Mouse (Mus musculus) thymus, postnatal 10 days (tissue): Measurements from ENCODE around the gene Cers6.

ENCODE experiments used
- DNase-seq, 2 experiments: peaks; one replicate each; pipeline ENCODE4 v3.0.0; 2021; ENCODE audit warnings: low spot score in 2 of 2

Gene Cers6

DNA sequence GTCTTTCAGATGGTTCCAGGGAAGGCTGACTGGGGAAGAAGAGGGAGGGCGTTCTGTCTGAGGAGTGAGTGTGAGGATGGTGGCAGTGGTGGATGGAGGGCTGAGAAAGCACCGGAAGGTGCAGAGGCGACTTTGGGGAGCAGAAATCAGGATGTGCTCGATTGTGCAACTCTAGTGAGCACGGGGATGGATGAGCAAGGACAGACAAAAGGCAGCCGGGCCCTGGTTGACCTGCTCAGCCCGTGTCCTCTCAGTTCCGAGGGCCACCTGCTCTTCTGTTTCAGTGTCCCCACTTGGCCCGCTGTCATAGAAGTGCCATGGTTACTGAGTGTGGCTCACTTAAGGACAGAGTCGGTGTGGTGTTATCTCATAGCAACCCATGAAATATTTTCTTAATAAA is 99.4 kb downstream of the Cers6 start:
- no peak for DNase-seq

DNA sequence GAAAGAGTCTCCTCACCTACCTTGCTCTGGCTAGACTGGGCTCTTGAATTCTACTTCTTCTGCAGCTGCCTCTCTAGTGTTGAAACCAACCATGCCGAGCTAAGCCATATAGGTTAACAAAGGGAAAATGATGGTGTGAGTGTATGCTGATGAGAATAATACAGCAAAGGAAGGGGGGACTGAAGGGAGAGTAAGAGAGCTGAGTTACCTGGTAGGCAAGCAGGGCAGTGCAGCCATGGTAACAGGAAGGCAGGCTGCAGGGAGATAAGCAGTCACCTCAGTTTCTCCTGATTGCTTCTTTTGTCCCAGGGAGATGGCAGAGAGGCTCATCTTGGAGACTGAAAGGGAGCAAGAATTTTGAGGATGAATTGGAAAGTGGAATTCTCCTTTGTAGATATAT is 105.1 kb downstream of the Cers6 start:
- DNase-seq, result no peak

DNA sequence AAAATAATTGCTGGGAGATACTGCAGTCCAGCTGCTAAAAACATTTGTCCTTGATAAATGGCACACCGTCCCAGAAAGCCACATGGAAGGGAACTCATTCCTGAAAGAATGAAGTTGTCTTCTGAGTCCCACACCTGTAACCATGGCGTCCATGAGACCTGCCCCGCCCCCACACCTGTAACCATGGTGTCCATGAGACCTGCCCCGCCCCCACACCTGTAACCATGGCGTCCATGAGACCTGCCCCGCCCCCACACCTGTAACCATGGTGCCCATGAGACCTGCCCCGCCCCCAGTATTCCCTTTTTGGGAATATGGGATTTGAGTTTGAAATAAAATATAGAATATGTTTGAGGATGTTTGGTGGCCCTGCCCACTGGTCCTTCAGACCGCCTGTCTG is 106.8 kb downstream of the Cers6 start:
- no peak for DNase-seq

DNA sequence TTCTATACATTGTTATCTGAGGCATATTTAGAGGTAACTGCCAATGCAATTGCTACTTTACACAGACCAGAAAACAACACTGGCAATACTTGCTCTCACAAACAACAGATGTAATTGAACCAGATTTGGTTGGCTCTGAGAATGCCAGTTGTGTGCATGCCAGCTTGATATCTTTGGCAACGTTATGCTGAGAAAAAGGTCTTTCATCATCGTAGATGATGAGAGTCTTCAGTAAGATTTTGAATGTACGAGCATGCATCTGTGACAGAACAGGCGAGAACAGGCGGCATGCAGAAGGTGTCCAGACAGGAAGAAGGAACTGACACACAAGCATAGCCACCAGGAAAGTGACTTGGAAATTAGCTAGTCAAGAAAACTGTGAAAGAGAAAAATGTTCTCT is 110.6 kb downstream of the Cers6 start:
- DNase-seq, result no peak

DNA sequence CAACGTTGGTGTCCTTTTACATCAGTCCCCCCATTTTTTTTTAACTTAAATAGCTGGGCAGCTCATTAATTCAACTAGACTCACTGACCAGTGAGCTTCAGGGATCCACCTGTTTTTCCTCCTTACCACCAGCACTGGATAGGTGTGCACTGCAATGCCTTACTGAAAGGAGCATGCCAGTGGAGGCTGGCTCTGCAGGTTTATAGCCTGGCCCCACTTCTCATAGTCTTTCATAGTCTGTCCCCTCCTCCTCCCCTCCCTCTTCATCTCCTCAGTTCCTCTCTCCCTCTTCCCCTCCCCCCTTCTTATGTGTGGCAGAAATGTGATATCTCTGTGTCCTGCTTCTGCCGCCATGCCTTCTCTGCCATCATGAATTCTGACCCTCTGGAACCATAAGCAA is 112.5 kb downstream of the Cers6 start:
- DNase-seq, result no peak

DNA sequence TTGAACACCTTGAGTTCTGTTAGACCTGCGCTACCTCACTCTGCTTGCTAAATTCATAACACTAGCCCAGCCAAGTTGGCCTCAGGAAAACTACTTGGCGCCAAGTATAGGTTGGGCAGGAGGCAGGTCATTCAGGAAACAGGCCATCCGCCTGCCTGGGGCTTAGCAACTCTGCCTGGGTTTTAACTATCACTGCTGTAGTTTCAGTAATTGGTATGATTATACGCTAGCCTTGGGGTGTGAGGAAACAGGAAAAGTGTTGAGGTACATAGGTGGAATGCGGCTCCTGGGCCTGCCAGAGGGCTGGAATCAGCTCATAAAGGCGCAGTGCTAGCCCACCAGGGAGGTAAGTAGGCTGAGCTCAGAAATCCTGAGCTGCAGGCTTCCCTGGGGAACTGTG is 114.0 kb downstream of the Cers6 start:
- DNase-seq, result no peak

DNA sequence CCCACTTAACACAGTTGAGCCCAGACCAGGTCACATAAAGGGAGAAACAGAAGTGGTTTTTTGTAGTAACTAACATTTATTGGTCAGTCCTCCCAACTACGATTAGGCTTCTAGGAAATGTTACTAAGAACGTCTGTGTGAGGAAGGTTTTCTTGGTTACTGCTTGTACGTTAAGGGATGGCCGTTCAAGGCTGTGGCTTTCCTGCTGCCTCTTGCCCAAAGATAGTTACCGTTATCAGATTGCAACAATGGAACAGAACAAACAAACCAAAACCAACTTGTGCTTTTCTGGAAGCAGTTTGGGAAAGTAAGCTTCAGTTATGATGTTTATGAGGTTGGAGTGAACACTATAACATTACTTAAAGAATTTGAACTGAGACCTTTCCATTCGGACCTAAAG is 114.5 kb downstream of the Cers6 start:
- DNase-seq, result no peak

DNA sequence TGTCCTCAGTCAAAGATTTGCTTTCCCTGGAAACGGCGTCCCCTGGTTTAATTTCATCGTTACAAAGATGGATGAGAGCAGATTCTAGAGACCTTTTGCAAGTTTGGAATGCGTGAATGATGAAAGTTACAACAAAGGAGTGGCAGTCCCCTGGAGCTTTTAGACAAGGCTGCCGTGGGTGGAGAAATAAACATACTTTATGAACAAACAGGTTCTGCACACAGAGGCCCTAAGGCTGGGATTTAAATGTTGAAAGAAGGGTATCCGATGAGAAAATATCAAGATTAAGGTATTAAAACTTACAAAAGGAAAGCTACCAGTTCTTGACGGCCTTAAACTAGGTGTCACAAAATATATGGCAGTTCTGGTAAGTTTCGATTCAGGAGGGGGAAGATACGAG is 117.0 kb downstream of the Cers6 start:
- DNase-seq, result no peak

DNA sequence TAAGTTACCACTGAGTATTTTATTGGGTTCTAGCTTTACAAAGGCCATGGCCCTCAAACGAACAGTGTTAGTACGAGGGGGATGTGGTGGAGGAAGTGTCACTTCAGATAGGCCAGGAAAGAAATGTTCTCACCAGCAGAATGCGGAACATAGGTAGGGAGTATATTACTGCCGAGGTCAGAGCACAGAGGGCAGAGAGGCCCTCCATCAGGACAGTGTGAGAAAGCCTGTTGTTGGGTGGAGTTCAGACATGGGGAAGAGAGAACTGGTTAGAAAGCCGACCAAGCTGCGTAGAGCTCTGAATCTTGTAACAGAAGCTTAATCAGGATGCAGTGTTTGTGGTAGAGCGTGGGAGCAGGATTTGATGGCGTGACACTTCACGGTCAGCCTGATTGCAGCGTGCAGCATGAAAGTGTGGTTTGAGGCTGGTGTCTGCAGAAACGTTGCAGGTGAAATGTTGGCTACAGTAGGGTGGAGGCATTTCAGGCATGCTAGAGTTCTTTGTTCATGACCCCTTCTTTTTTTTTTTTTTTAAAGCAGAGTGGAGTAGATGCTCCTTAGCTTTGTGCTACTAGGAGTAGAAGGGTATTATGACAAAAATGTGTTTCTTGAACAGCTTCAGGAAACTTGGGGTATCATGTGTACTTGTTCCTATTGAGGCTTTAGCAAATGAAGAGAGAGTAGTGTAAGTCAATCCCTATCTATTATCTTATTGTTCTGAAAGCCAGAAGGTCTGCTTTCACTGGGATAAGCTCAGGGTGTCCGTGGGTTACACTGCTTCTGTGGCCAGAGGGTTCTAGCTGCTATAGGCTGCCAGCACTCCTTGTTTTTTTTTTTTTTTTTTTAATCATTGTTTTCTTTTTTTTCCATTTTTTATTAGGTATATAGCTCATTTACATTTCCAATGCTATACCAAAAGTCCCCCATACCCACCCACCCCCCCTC is 117.7 kb downstream of the Cers6 start:
- DNase-seq, result no peak

DNA sequence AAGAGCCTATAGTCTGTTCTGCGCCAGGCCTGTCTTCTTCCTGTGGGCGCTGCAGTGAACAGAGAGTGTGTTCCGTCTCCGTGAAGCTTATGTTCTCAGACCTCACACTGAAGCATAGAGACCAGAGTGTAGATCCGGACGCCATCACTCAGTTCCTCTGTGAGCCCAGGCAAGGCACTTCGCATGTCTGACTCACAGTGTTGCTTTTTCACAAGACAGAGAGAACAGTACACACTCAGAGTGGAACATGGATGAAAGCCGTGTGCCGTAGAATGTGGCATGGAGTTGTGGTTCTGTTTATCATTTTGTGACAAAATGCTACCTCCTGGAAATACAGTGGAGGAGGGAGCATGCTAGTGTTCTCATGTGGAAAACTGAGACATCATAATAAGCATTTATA is 120.1 kb downstream of the Cers6 start:
- no peak for DNase-seq

DNA sequence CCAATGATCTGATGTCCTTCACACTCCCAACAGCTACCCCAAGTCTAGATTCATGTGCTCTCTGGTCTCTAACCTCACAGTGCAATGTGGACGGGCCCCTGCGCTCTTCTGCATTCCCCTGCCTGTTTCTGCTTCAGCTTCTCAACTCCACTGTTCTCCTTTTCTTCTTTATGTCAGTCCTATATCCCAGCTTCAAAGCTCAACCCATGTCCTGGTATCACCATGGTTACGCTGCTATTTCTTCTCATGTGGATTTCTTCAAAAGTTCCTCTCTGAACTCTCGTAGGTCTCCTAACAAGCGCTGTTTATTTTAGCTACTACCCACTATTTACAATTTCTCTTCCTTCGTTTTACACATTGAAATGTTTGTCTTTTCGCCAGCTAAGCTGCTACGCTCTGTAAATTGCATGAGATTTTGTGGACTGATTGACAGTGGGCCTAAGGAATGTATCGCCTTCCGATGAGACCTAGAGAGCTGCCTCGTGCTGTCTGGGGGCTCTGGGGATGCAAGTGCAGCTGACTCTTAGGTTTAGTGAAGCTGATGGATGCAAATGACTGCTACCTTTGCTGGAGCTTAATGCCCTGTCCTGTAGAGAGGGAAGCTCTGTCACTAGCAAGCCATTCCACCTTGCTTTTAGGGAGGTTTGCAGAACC is 120.6 kb downstream of the Cers6 start:
- DNase-seq, result no peak

DNA sequence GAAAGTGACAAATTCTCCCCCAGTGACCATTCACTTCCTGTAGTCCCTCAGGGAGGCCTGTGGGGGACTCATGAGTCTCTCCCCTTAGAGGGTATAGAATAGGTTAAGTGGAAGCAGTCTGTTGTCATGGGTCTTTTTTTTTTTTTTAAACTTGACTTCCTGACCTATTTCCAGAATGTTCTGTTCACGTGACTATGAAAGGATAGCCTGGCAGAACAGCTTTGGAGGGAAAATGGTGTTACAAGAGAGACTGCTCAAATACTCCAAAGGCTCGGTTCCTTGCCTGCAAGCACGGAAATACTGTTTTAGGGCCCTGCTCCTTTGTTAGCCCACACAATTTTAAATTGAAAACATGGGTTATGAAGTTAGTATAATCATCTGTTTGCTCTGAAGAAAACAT is 121.7 kb downstream of the Cers6 start:
- no peak for DNase-seq

DNA sequence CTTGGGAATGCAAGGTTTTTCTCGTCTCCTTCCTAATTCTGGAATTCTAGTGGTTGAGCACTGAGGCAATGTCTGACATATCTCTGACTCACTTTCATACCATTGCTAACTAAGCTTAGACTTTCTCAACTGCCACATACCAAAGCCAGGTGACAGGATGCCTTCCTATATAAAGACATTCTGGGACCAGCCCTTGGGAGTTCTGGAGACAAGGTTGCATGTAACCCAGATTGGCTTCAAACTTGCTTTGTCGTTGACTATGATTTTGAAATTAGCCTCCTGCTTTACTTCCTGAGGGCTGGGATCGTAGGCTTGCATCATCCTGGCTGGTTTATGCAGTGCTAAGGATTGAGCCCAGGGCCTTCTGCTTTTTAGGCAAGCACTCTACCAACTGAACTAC is 122.2 kb downstream of the Cers6 start:
- DNase-seq, result no peak

DNA sequence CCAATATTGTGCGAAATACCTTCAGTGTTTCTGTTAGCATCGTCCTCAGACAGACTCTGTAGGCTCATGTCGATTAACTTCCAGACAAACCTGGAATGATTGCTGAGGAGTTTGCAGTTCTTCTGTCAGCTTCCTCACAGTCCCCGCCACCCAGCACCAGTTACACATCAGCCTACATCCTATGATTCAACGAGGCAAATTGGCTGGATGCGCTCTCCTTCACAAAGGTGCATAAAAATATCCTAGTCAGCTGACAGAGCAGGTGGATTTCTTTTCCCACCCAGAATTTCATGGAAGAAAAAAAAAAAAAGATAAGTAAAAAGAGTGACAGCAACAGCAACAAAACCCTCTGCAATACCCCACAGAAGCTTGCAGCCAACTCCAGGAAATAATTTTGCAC is 127.9 kb downstream of the Cers6 start:
- DNase-seq, result no peak

DNA sequence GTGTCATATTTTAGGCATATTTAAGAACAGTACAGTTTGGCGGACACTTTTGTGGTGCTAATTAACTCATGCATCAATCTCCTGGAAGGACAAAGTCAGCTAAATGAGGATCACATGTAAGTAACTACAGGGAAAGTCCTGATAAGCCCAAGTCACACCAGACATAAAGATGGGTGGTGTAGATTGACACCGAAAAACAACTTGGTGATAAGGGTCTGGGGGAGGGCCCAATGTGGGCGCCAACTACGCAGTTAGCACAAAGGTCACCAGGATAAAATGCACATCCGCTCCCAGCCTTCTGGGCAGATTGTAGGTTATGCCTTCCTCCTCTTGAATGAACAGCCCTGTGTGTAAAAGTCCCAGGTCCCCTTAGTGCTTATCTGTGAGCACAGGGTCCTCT is 131.4 kb downstream of the Cers6 start:
- no peak for DNase-seq

DNA sequence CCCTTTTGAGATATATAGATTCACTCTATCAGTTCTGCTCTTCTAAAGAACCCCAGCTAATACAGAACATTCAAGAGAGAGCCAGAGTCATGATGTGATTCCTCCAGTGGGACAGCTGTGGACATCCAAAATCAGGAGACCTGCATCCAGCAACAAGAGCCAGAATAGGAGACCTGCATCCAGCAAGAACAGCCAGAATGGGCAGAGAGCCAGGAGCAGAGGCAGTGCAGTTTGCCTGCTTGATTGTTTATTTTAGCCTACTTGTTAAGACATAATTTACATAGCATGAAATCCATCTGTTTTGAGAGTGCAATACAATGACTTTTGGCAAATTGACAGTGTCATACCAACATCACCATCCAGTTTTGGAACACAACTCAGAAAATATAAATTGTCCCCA is 133.2 kb downstream of the Cers6 start:
- no peak for DNase-seq

DNA sequence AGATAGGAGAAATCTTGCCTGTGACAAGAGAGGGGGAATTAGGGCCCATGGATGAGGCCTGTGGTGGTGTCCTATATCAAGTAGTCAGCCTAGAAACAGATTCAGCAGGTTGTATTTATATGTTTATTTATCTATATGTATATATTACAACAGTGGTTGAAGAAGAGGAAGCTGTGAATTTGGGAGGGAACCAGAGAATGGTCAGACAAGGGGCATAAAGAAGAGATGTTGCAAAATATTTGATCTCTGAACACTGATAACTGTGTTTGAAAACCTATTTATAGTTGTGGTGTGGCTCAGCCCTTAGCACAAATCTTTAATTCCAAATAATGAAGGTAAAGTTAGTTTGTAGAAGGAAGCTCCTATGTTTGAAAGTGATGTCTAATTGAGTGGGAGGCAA is 134.5 kb downstream of the Cers6 start:
- no peak for DNase-seq

DNA sequence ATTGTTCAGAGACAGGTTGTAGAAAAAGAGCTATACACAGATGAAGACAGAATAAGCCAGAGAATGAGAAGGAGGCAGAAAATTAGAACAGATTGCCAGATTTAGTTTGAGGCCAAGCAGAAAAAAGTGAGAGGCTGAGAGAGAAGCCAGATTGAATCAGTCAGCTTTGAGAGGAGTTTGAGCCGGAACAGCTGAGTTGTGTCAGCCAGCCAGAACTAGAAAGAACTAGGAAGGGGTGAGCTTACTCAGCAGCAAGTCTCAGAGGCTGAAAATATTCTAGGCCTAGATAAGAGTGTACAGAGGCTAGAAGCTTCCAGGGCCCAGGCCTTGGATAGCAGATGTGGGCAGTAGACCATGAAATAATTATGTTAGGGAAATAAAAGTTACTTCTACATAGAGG is 135.0 kb downstream of the Cers6 start:
- no peak for DNase-seq

DNA sequence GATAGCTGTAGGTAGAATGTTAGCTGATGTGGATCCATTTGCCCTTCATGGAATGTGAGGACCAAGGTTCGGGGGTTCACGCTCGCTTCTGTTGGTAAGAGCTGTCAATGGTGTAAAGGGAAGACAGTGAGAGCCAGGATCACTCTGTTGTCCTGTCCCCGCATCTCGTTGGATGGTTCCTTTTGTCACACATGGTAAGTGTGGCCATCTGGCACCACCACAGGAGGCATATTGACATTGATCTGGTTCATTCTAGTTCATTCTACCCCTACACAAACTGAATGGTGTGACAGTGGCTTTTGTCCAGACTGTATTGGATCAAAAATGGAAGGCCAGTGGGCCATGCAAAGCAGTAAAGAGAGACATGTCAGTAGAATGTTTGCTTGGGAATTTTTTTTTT is 142.8 kb downstream of the Cers6 start:
- DNase-seq, result no peak

DNA sequence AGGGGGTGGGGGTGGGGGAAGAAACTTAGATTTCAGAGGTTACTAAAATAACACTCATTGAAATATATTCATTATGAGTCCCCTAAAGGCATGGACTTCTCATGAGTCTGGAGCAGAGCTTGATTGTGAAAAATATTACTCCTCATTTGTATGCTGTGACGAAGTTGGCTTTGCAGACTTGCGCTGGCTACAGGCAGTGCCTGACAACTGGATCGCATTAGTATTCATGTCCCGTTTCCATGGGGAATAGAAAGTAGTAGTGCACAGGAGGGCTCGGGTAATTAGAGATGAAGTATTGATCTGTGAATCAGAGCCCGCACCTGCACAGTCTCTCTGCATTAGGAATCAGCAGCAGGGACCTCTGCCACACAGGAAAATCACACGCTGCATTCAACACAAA is 150.2 kb downstream of the Cers6 start:
- DNase-seq, result no peak

DNA sequence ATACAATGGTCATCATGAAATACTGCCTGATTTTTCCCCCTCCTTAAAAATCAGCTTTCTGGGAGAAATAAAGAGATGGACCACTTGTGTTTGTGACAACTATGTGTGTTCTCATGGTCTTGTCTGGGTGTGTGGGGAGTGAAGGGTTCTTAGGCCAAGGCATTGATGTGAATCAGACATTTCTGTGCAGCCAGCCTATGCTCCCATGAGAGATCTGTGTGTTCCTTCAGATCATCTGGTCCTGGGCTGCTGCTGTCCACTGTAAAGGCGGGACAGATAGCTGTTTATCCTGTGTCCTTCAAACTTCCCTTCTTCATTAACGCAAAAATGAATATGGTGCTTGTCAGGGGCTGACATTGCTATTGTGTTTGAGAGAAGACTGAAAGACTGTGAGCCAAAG is 150.6 kb downstream of the Cers6 start:
- DNase-seq, result no peak

DNA sequence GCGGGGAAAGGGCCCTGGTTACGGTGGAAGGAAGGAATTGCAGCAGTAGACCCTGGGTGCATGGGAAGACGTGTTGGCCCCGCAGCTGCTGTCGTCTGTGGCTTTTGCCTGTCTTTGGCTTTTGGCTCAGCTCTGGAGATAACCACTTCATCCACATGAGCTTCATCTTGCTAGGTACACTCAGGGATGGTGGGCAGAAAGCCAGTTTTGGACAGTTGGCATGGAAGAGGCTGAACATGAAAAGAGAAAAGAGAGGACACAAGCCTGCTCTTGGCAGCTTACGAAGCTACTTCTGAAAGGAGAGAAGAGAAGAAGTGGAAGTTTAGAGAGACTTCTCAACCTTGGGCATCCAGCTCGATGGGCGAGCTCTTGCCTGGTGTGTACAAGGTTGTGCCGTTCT is 153.0 kb downstream of the Cers6 start:
- no peak for DNase-seq

DNA sequence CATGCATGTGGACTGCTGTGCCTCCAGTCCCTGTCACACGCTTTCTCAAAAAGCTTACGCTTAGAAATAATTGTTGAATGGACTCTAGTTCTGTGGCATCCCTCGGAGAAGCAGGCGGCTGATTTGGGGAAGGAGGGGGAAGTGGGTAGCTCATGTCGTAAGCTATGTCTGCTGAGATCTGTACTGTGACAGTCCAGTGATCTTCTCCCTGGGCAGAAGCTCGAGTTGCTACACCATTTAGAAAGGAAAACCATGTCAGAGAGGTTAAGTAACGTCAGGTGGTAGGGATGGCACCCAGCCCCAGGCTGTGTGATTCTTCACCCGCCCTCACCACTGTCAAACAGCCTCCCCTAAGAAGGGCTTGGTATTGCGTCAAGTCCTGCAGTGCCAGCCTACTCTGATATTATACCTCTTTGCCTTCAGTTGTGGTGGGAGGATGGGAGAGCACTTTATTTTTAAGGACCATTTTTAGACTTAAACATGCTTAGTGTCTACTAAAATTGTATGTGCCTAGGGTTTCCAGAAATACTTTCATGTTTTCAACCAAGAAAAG is 154.0 kb downstream of the Cers6 start:
- DNase-seq, result no peak
